Mouse (Mus musculus) CD4-positive, CD25-positive, alpha-beta regulatory T cell, adult 2 months (primary cell): ENCODE measurements around the gene Galnt10.

Source experiments
- DNase-seq: peaks from one replicate; pipeline ENCODE4 v3.0.0-alpha.2; 2012; ENCODE audit warnings: low read depth, low spot score

Gene Galnt10

DNA sequence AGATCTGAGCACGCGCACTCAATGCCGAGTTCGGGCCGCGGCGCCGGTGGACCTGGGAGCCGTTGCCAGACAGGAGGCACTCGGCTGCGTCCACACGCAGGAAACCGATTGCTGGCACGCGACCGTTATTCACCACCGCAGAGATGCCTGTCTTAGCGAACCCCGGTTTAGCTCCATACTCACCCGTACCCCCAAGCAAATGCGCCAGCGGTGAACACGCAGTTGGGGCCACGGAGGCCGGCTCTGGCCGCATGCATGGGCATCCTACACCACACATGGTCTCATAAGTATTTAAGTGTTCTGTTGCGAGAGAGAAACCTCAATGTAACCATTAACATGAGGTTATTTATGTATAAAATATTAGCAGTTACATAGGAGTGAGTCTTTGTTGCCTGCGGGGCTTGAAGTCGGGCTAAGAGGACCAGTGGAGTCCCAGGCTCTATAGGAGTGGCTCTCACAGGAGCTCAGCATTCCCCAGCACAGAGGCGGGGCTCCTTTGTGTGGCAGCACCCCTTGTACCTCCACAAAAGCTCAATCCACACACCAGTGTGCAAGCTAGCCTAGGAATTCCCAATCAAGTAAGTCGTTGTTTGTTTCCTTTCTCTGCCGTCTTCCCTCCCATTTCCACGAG, 182.8 kb downstream of the Galnt10 start:
- peak; percentile 39 for DNase-seq

GRCm38 (mm10) chr11:57828955-57829870, 184.0 kb downstream of the Galnt10 start:
- no peak for DNase-seq

DNA sequence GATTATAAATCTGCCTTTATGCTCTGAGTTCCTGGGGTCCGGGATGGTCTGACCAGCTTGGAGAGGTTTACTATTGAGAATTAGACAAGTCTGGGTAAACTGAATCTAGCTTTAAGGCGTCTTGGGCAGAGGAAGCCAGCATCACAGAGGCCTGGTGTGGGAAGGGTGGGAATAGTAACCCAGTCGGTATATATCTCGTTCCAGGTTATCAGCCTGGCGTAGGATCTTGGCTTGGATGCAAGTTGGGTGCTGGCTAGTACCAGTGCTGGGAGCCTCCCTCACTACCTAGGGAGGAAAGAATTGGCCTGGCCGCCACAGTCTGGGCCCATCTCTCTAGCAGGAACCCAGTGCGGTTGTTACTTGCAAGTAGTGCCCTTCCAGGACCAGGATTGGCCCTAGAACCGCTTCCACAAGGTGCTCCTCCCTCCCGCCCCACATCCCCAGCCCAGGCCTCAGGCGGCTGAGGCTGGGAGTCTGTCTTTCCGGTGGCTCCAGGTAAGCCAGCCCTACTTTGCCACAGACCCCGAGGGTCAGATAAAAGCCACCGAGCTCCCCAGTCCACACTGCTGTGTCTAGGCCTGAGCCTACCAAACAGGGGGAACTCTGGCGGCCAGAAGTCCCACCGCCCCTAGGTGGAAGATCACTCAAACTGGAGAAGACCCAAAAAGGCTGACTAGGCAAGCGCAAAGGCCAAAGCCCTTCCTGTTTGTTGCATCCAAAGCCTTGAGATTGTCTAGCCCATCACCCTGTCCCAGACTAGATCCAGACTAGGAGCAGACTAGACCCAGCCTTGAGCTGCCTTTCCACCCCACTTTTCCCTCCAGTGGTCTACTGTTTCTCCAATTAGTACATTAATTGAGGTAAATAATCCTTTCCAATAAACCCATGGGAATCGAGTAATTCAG, 184.9 kb downstream of the Galnt10 start:
- no peak for DNase-seq

DNA sequence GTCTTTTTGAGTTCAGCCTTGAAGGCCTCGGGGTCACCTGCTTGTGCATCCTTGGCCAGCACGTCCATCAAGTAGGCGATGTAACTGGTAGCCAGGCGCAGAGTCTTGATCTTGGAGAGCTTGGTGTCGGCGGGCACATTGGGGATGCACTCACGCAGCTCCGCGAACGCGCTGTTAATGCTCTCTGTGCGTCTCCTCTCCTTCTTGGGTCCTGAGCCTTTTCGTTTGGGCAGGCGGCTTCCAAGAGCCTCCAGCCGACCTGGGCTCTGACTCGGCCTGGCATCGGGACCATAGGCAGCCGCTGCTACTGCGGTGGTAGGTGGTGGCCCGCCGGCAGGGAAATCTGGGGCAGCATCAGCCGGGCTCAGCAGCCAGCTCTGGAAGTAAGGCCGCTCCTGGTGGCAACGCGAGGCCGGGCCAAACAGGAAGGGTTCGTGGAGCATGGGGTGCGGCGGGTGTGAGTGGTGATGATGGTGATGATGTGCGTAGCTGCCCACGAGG, 186.1 kb downstream of the Galnt10 start:
- DNase-seq, result no peak

- no peak for DNase-seq
Observed at GRCm38 (mm10) chr11:57831861-57832260, 186.6 kb downstream of the Galnt10 start.

- DNase-seq, result no peak
Observed at GRCm38 (mm10) chr11:57832552-57833201, 187.4 kb downstream of the Galnt10 start, which contains the start of gene Hand1. Gene Hand1 (minus strand): TSS chr11:57832818.

DNA sequence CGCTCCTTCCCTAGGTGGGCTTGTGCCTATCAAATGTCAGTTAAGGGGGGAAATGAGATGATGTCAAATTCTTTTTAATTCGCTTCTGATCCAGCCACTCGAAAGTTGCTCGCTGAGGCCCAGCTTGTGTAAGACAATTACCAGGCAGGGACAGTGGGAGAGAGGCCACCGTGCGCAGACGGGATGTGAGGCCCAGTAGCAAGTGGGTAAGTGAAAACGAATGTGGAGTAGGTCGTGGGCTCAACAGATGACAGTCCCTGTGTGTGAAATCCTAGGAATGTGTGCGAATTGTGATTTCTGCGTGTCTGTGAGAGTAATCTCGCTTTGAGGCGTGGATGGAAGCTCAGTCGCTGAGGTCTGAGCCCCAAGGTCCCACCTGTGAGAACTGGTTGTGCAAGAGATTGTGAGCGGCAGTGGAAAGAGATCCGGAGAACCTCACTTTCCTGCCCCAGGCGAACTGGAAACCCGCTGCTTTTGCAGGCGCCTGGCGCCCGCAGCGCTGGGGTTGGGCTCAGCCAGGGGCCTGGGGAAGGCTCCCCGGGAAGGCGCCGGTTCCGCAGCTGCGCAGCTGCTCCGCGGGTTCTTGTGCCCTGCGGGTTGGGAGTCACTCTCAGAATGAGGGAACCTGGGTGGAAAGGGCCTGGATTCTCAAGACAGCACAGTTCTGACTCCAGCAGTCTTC, 188.2 kb downstream of the Galnt10 start:
- DNase-seq, result no peak

- no peak for DNase-seq
Observed at GRCm38 (mm10) chr11:57834031-57834430, 188.8 kb downstream of the Galnt10 start.

- no peak for DNase-seq
Observed at GRCm38 (mm10) chr11:57835331-57835730, 190.1 kb downstream of the Galnt10 start.

GRCm38 (mm10) chr11:57835931-57836330, 190.7 kb downstream of the Galnt10 start:
- no peak for DNase-seq

GRCm38 (mm10) chr11:57836401-57836800, 191.2 kb downstream of the Galnt10 start:
- no peak for DNase-seq
